Mouse (Mus musculus) heart, adult 2 months (tissue): ENCODE results near the gene Tmem251. TPM values are rescaled to one million over a fixed set of nuclear protein-coding genes. Genes with fewer than 3 reads are reported as not detected.

Source experiments
- DNase-seq, 2 experiments: peaks; one replicate each; pipeline ENCODE4 v3.0.0; 2021
- H3K27ac ChIP-seq: fragments of 200-600 bp; 2 replicates; pipeline ENCODE4 v1.8.1; 2022
- H3K27me3 ChIP-seq: fragments of 200-500 bp; 2 replicates; pipeline ENCODE4 v1.6.1; 2012; ENCODE audit warnings: mild to moderate bottlenecking, low read length, inconsistent platforms, mixed read lengths; ENCODE audit not compliant: control insufficient read depth, insufficient read depth
- H3K36me3 ChIP-seq: fragments of 200-500 bp; 2 replicates; pipeline ENCODE4 v1.6.1; 2012; ENCODE audit warnings: low read length, inconsistent platforms; ENCODE audit not compliant: control insufficient read depth, insufficient read depth
- H3K4me1 ChIP-seq: fragments of 200-500 bp; 2 replicates; pipeline ENCODE4 v1.6.1; 2011; ENCODE audit warnings: low read length; ENCODE audit not compliant: control insufficient read depth, insufficient read depth
- H3K4me3 ChIP-seq: fragments of 200-600 bp; 2 replicates; pipeline ENCODE4 v1.8.1; 2022
- H3K79me2 ChIP-seq: fragments of 200-500 bp; replicated peaks from 2 replicates; pipeline ENCODE4 v1.6.1; 2012; ENCODE audit warnings: mild to moderate bottlenecking, inconsistent platforms, low read length, moderate library complexity, mixed read lengths; ENCODE audit not compliant: control insufficient read depth, insufficient read depth
- H3K9ac ChIP-seq: fragments of 200-500 bp; 2 replicates; pipeline ENCODE4 v1.6.1; 2012; ENCODE audit warnings: low read depth, mild to moderate bottlenecking, control low read depth, inconsistent platforms, low read length, mixed read lengths
- CTCF ChIP-seq: fragments of 200-600 bp; IDR thresholded peaks from 2 replicates; pipeline ENCODE4 v1.8.1; 2022; ENCODE audit warnings: antibody characterized with exemption, mild to moderate bottlenecking, moderate library complexity
- EP300 ChIP-seq: fragments of 200-500 bp; IDR thresholded peaks from 2 replicates; pipeline ENCODE4 v1.6.1; 2011; ENCODE audit warnings: low read depth, low read length, control low read depth; ENCODE audit not compliant: insufficient read depth
- POLR2A ChIP-seq: fragments of 200-500 bp; IDR thresholded peaks from 2 replicates; pipeline ENCODE4 v1.6.1; 2011; ENCODE audit warnings: mild to moderate bottlenecking, low read depth, low read length, control low read depth; ENCODE audit not compliant: insufficient read depth
- WGBS: fragments of 180-500 bp; shearing (Covaris S2); methylation state at CpG from one replicate; pipeline ENCODE4 v1.1.7; 2018; 5-methylcytosine and 5-hydroxymethylcytosine counted together
- intact Hi-C: fragments of 180-260 bp; cut with DNase I; formaldehyde crosslinking; loops from one replicate; pipeline ENCODE4 v1.15.1; 2025
- polyA plus RNA-seq: library from polyadenylated mRNA; depleted of rRNA; stranded (reverse); fragments of >200 nt; gene quantifications from 2 replicates; pipeline ENCODE4 v1.2.3, GENCODE M21; 2012
- total RNA-seq, 2 experiments: library from RNA; stranded (reverse); gene quantifications; 2 replicates each; pipeline ENCODE4 v1.2.3; 2021

The Tmem251 gene
- total and polyA plus RNA-seq, 3 experiments = 1.8 to 4.6 (median 4.5) TPM

- H3K27ac ChIP-seq = no peak overlapping the region
- DNase-seq = no peak
- no peak overlapping the region for H3K9ac ChIP-seq
- no peaks in the 10 kb centered on the region for H3K79me2 ChIP-seq
- TF ChIP-seq POLR2A (no peak), EP300 (no peak), CTCF (no peak)
- no peaks in the 10 kb centered on the region for H3K4me1 ChIP-seq
- WGBS = 92% methylated on average over 5 of the region's 5 CpGs
- intact Hi-C loops = no loop called here
- no peaks in the 10 kb centered on the region for H3K36me3 ChIP-seq
- H3K27me3 ChIP-seq = no peaks in the 10 kb centered on the region
- no peak overlapping the region for H3K4me3 ChIP-seq
These were observed 29.1 kb downstream of the Tmem251 start for GRCm38 (mm10) chr12:102772676-102773075.

GRCm38 (mm10) chr12:102776035-102776434 is 32.5 kb downstream of the Tmem251 start:
- Histone ChIP-seq H3K27me3 (no peaks in the 10 kb centered on the region), H3K4me1 (no peaks in the 10 kb centered on the region), H3K27ac (no peak overlapping the region), H3K36me3 (no peaks in the 10 kb centered on the region), H3K79me2 (no peaks in the 10 kb centered on the region), H3K9ac (no peak overlapping the region), H3K4me3 (no peak overlapping the region)
- no peak for DNase-seq
- intact Hi-C loops = no loop called here
- TF ChIP-seq CTCF = no peak
- TF ChIP-seq EP300 = no peak
- TF ChIP-seq POLR2A = no peak
- 81% methylated on average over 14 of the region's 14 CpGs for WGBS

- 85% methylated on average over 5 of the region's 5 CpGs for WGBS
- Histone ChIP-seq H3K36me3 (no peaks in the 10 kb centered on the region), H3K4me1 (no peaks in the 10 kb centered on the region), H3K27ac (no peak overlapping the region), H3K27me3 (no peaks in the 10 kb centered on the region), H3K4me3 (no peak overlapping the region), H3K9ac (no peak overlapping the region), H3K79me2 (no peaks in the 10 kb centered on the region)
- intact Hi-C loops = no loop called here
- no peak for TF ChIP-seq CTCF
- no peak for TF ChIP-seq EP300
- no peak for TF ChIP-seq POLR2A
- DNase-seq = no peak
These were observed 34.6 kb downstream of the Tmem251 start for GRCm38 (mm10) chr12:102778151-102778550.

GRCm38 (mm10) chr12:102779452-102779851 is 35.9 kb downstream of the Tmem251 start:
- no peak for DNase-seq
- Histone ChIP-seq H3K36me3 (no peaks in the 10 kb centered on the region), H3K4me1 (no peaks in the 10 kb centered on the region), H3K27ac (no peak overlapping the region), H3K79me2 (no peaks in the 10 kb centered on the region), H3K4me3 (no peak overlapping the region), H3K9ac (no peak overlapping the region), H3K27me3 (no peaks in the 10 kb centered on the region)
- intact Hi-C loops = no loop called here
- WGBS = 57% methylated on average over 3 of the region's 3 CpGs
- TF ChIP-seq CTCF (peak; percentile 44), POLR2A (no peak), EP300 (no peak)

GRCm38 (mm10) chr12:102782841-102783240 is 39.3 kb downstream of the Tmem251 start:
- WGBS = 86% methylated on average over 5 of the region's 5 CpGs
- H3K4me1 ChIP-seq = no peaks in the 10 kb centered on the region
- H3K79me2 ChIP-seq = no peaks in the 10 kb centered on the region
- intact Hi-C loops = loop anchor here (10.0 kb wide), 1 partner anchor 282 kb away; no protein-coding TSS in a partner anchor
- no peak for TF ChIP-seq EP300
- no peak for TF ChIP-seq POLR2A
- TF ChIP-seq CTCF = no peak
- no peaks in the 10 kb centered on the region; the same call in 1 of the 2 replicates for H3K36me3 ChIP-seq
- H3K27ac ChIP-seq = no peak overlapping the region
- no peak overlapping the region for H3K4me3 ChIP-seq
- no peaks in the 10 kb centered on the region for H3K27me3 ChIP-seq
- no peak for DNase-seq
- no peak overlapping the region for H3K9ac ChIP-seq

GRCm38 (mm10) chr12:102784899-102785592 is 41.5 kb downstream of the Tmem251 start:
- no peak overlapping the region for H3K9ac ChIP-seq
- TF ChIP-seq EP300 = no peak
- no peak for TF ChIP-seq CTCF
- no peak for TF ChIP-seq POLR2A
- no peaks in the 10 kb centered on the region for H3K27me3 ChIP-seq
- no peak for DNase-seq
- H3K27ac ChIP-seq = no peak overlapping the region
- no peaks in the 10 kb centered on the region; the same call in 1 of the 2 replicates for H3K36me3 ChIP-seq
- no peaks in the 10 kb centered on the region; the same call in 1 of the 2 replicates for H3K79me2 ChIP-seq
- H3K4me1 ChIP-seq = no peaks in the 10 kb centered on the region
- WGBS = 82% methylated on average over 19 of the region's 19 CpGs
- intact Hi-C loops = loop anchor here (10.0 kb wide), 1 partner anchor 280 kb away; no protein-coding TSS in a partner anchor
- H3K4me3 ChIP-seq = no peak overlapping the region
